Mouse (Mus musculus) ES-Bruce4 (cell line): ENCODE measurements at regions not wholly inside any gene's neighbourhood (a gene's known extent, or its start where the extent isn't known, plus 50 kb on each side); places are given as distances from the start of the nearest gene placed in this dataset.

Source experiments
- CTCF ChIP-seq: IDR thresholded peaks from one replicate; pipeline ENCODE4 v1.8.1; 2011; ENCODE audit warnings: low read depth, low read length
- POLR2A ChIP-seq: IDR thresholded peaks from one replicate; pipeline ENCODE4 v1.8.1; 2011; ENCODE audit warnings: low read length; ENCODE audit not compliant: insufficient read depth

- TF ChIP-seq CTCF (no peak), POLR2A (no peak)
These were observed 309.3 kb upstream of the Gm765 start for GRCm38 (mm10) chr6:98651827-98652226.
